29 mouse cellular contexts compared by ENCODE assay signal in the genomic region with DNA sequence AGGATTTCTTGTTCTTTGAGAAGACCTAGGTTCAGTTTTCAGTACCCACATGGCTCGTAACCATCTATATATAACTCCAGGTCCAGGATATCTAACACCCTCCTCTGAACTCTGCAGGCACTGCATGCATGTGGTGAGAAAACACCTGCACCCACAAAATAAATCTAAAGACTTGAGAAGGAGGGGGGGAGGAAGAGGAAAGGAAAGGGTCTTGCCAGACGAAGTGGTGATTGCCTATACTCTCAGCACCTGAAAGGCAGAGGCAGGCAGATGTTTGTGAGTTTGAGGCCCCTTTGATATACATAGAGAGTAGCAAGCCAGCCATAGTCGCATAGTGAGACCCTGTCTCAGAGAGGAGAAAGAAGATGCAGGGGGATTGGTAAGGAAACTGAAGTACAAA. TPM values are rescaled to one million over a fixed set of nuclear protein-coding genes. Genes with fewer than 3 reads are reported as not detected.
A peak's percentile ranks its signal among the peaks of the same experiment; 100 is the strongest.
DNase-seq lines count a peak whose midpoint lies in the region; ATAC-seq and TF ChIP-seq lines count a peak whose summit lies in the region.
"Had no signal": no experiment of that assay in that cellular context is flagged by ENCODE, and none has a peak within 500 bp of the region (broad histone marks: within the 10 kb centered on the region; RNA-seq: fewer than 3 reads in every experiment).

No protein-coding gene starts in this region.

- H3K9ac ChIP-seq in ES-Bruce4 (ENCODE audit: low read depth, poor library complexity, severe bottlenecking), result no peak overlapping the region
- H3K9ac ChIP-seq in neural tube, embryonic 15.5 days (replicated peaks), result no peak overlapping the region
- H3K9ac ChIP-seq: embryonic facial prominence, embryonic 12.5 days; embryonic facial prominence, embryonic 15.5 days; forebrain, embryonic 15.5 days; heart, embryonic 13.5 days; hindbrain, embryonic 12.5 days; hindbrain, embryonic 15.5 days had no signal

- no peak for TF ChIP-seq POLR2A in ES-Bruce4 (IDR thresholded peaks at IDR 0.05; ENCODE audit: insufficient read depth, low read length)

- H3K4me3 ChIP-seq in ES-Bruce4 (ENCODE audit: low read depth, low read length), result no peak overlapping the region
- no peak overlapping the region for H3K4me3 ChIP-seq in neural tube, embryonic 15.5 days (replicated peaks)
- H3K4me3 ChIP-seq: embryonic facial prominence, embryonic 12.5 days; embryonic facial prominence, embryonic 15.5 days; forebrain, embryonic 15.5 days; heart, embryonic 10.5 days; heart, embryonic 13.5 days; hindbrain, embryonic 12.5 days; hindbrain, embryonic 15.5 days had no signal

- TF ChIP-seq EP300 in ES-Bruce4 (IDR thresholded peaks at IDR 0.05; ENCODE audit: insufficient read depth, low read depth, low read length), result no peak

- H3K27me3 ChIP-seq in ES-Bruce4 (ENCODE audit: control insufficient read depth, insufficient read depth, low read length, poor library complexity, severe bottlenecking), result no peaks in the 10 kb centered on the region
- no peaks in the 10 kb centered on the region for H3K27me3 ChIP-seq in neural tube, embryonic 15.5 days (replicated peaks)
- H3K27me3 ChIP-seq: embryonic facial prominence, embryonic 12.5 days; embryonic facial prominence, embryonic 15.5 days; forebrain, embryonic 15.5 days; heart, embryonic 13.5 days; hindbrain, embryonic 12.5 days; hindbrain, embryonic 15.5 days had no signal

- H3K4me2 ChIP-seq in neural tube, embryonic 15.5 days, result no peak overlapping the region
- H3K4me2 ChIP-seq: embryonic facial prominence, embryonic 12.5 days; embryonic facial prominence, embryonic 15.5 days; forebrain, embryonic 15.5 days; heart, embryonic 13.5 days; hindbrain, embryonic 12.5 days; hindbrain, embryonic 15.5 days had no signal

- H3K9me3 ChIP-seq in ES-Bruce4 (replicated peaks; ENCODE audit: control insufficient read depth, insufficient read depth, low read length, poor library complexity, severe bottlenecking), result no peaks in the 10 kb centered on the region
- no peaks in the 10 kb centered on the region for H3K9me3 ChIP-seq in neural tube, embryonic 15.5 days (replicated peaks)
- H3K9me3 ChIP-seq: embryonic facial prominence, embryonic 12.5 days; embryonic facial prominence, embryonic 15.5 days; forebrain, embryonic 15.5 days; heart, embryonic 10.5 days; heart, embryonic 13.5 days; hindbrain, embryonic 12.5 days; hindbrain, embryonic 15.5 days had no signal

- H3K36me3 ChIP-seq in ES-Bruce4 (ENCODE audit: control insufficient read depth, insufficient read depth, low read length, poor library complexity, severe bottlenecking), result no peaks in the 10 kb centered on the region
- H3K36me3 ChIP-seq in neural tube, embryonic 15.5 days, result no peaks in the 10 kb centered on the region
- H3K36me3 ChIP-seq: embryonic facial prominence, embryonic 12.5 days; forebrain, embryonic 15.5 days; hindbrain, embryonic 12.5 days; hindbrain, embryonic 15.5 days had no signal

- peak; percentile 9 to 41 for DNase-seq in thymus, adult 18-20 months
- peak; percentile 19 to 30 for DNase-seq in thymus, postnatal 10 days (ENCODE audit: low spot score in 2 of 2)
- DNase-seq in thymus, postnatal 36 days, result peak; percentile 17 to 35
- no peak for DNase-seq in kidney, adult 11 months
- no peak for DNase-seq in right cerebral cortex, adult 2 months (ENCODE audit: low spot score in 2 of 2)
- DNase-seq: adrenal gland, adult 8-10 months; adrenal gland, postnatal 25 days; cerebellum, adult 11-12 months; cerebellum, adult 9-10 months; cerebellum, postnatal 25 days; gastrocnemius, postnatal 14 days; heart, adult 18-20 months; heart, postnatal 14 days had no signal

- ATAC-seq in neural tube, embryonic 15.5 days (ENCODE audit: low FRiP score), result no peak
- ATAC-seq: activated CD4-positive, CD25-positive, alpha-beta regulatory T cell, adult 4 months; CD4-positive, CD25-positive, alpha-beta regulatory T cell, adult 4 months; forebrain, embryonic 15.5 days had no signal

- TF ChIP-seq CTCF in ES-Bruce4 (IDR thresholded peaks at IDR 0.05; ENCODE audit: low read depth, low read length), result no peak

- WGBS in neural tube, embryonic 15.5 days, result 80% methylated on average over 3 of the region's 3 CpGs

- peaks cover 2% of the 10 kb centered on the region for H3K4me1 ChIP-seq in ES-Bruce4 (ENCODE audit: control insufficient read depth, insufficient read depth, low read length)
- peaks cover 33% of the 10 kb centered on the region for H3K4me1 ChIP-seq in neural tube, embryonic 15.5 days

- H3K27ac ChIP-seq in ES-Bruce4 (ENCODE audit: insufficient read depth, low read length), result 0 out of 2 replicates have a peak overlapping the region, but pooled peaks have one; percentile 30
- H3K27ac ChIP-seq in neural tube, embryonic 15.5 days (replicated peaks), result no peak overlapping the region
- H3K27ac ChIP-seq: embryonic facial prominence, embryonic 12.5 days; embryonic facial prominence, embryonic 15.5 days; forebrain, embryonic 15.5 days; heart, embryonic 10.5 days; heart, embryonic 13.5 days; hindbrain, embryonic 12.5 days; hindbrain, embryonic 15.5 days had no signal

RNA-seq across cellular contexts. Expression of gene Trim26, which starts 3.0 kb away (rescaled TPM):
- polyA plus RNA-seq in ES-Bruce4 (2011; ENCODE audit: insufficient read depth, insufficient read length, low read depth, missing spikeins), result 46.2 and 53.2 TPM in 2 replicates
- 51.2 and 52.0 TPM in 2 replicates for polyA plus RNA-seq in neural tube, embryonic 15.5 days (2015; fragmentation: Nextera tagmentation; extraction: Ambion mirVana)

RNA-seq across cellular contexts. Expression of gene Trim15, which starts 27.1 kb away (rescaled TPM):
- polyA plus RNA-seq in ES-Bruce4 (2011; ENCODE audit: insufficient read depth, insufficient read length, low read depth, missing spikeins), result not detected in 2 replicates
- 0.73 and 0.82 TPM in 2 replicates for polyA plus RNA-seq in neural tube, embryonic 15.5 days (2015; fragmentation: Nextera tagmentation; extraction: Ambion mirVana)
- polyA plus RNA-seq: activated CD4-positive, CD25-positive, alpha-beta regulatory T cell, adult 4 months; heart, embryonic 10.5 days had no signal

RNA-seq across cellular contexts. Expression of gene H2-M10.6, which starts 28.0 kb away (rescaled TPM):
- polyA plus RNA-seq in ES-Bruce4 (2011; ENCODE audit: insufficient read depth, insufficient read length, low read depth, missing spikeins), result not detected in 2 replicates
- not detected in 2 replicates for polyA plus RNA-seq in neural tube, embryonic 15.5 days (2015; fragmentation: Nextera tagmentation; extraction: Ambion mirVana)
- polyA plus RNA-seq: activated CD4-positive, CD25-positive, alpha-beta regulatory T cell, adult 4 months; brain, embryonic 14.5 days; C2C12; CD4-positive, CD25-positive, alpha-beta regulatory T cell, adult 4 months; embryonic facial prominence, embryonic 12.5 days; embryonic facial prominence, embryonic 15.5 days; forebrain, embryonic 11.5 days; forebrain, embryonic 15.5 days; heart, embryonic 10.5 days; heart, embryonic 13.5 days; heart, embryonic 16.5 days; hindbrain, embryonic 12.5 days; hindbrain, embryonic 15.5 days; intestine, embryonic 14.5 days had no signal

RNA-seq across cellular contexts. Expression of gene Trim10, which starts 29.4 kb away (rescaled TPM):
- not detected in 2 replicates for polyA plus RNA-seq in ES-Bruce4 (2011; ENCODE audit: insufficient read depth, insufficient read length, low read depth, missing spikeins)
- polyA plus RNA-seq in neural tube, embryonic 15.5 days (2015; fragmentation: Nextera tagmentation; extraction: Ambion mirVana), result 1.4 and 1.9 TPM in 2 replicates
- polyA plus RNA-seq: C2C12 had no signal

RNA-seq across cellular contexts. Expression of gene Trim40, which starts 50.0 kb away (rescaled TPM):
- polyA plus RNA-seq in ES-Bruce4 (2011; ENCODE audit: insufficient read depth, insufficient read length, low read depth, missing spikeins), result 0.41 TPM in 1 of 2 replicates, not detected in the other
- not detected in 2 replicates for polyA plus RNA-seq in neural tube, embryonic 15.5 days (2015; fragmentation: Nextera tagmentation; extraction: Ambion mirVana)
- polyA plus RNA-seq: activated CD4-positive, CD25-positive, alpha-beta regulatory T cell, adult 4 months; brain, embryonic 14.5 days; C2C12; CD4-positive, CD25-positive, alpha-beta regulatory T cell, adult 4 months; embryonic facial prominence, embryonic 12.5 days; embryonic facial prominence, embryonic 15.5 days; forebrain, embryonic 11.5 days; forebrain, embryonic 15.5 days; heart, embryonic 10.5 days; heart, embryonic 13.5 days; hindbrain, embryonic 12.5 days had no signal

Comparison
In these comparisons a context has a peak if more than half of its experiments do, and no peak if none do; other contexts are left out.
1. DNase-seq: peak in thymus, adult 18-20 months (2 of 2), thymus, postnatal 10 days (2 of 2) and thymus, postnatal 36 days (2 of 2); none in kidney, adult 11 months (single experiment) and right cerebral cortex, adult 2 months (0 of 2).